Mouse (Mus musculus): ENCODE results near the gene Coq9.

Coq9 gene

GRCm38 (mm10) chr8:94870003-94870402 lies 31.9 kb downstream of the Coq9 start:
- DNase-seq (ENCODE audit: inconsistent ontology term), result no peak

DNA sequence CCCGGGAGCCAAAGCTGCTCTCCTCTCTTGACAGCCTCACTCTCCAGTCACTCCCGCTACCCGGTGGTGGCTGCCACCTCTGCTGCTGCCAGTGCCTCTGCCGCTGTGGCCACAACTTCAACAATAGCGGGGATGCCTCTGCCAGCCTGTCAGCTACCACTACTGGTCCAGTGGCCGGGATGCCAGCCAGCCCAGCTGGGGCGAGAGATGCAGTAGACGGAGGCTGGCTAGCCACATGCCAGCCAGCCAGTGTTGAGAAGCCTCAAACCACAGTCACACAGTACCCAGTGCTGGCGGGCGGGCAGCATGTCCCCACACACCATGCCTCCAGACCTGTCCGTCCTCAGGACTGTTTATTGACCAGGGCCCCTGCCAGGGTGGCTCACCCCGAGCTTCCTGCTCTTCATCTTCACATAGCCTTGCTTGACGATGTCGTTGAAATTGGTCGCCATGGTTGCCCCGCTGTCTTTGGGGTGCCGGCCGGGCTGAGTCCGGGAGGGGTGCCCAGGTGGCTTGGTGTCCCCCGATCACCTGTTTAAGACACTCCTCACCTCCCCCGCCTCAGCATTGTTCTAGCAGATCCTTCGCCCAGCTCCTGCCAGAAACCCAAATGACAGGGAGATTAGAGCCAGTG lies 32.5 kb downstream of the Coq9 start:
- peak; percentile 92 for DNase-seq (ENCODE audit: inconsistent ontology term)

DNA sequence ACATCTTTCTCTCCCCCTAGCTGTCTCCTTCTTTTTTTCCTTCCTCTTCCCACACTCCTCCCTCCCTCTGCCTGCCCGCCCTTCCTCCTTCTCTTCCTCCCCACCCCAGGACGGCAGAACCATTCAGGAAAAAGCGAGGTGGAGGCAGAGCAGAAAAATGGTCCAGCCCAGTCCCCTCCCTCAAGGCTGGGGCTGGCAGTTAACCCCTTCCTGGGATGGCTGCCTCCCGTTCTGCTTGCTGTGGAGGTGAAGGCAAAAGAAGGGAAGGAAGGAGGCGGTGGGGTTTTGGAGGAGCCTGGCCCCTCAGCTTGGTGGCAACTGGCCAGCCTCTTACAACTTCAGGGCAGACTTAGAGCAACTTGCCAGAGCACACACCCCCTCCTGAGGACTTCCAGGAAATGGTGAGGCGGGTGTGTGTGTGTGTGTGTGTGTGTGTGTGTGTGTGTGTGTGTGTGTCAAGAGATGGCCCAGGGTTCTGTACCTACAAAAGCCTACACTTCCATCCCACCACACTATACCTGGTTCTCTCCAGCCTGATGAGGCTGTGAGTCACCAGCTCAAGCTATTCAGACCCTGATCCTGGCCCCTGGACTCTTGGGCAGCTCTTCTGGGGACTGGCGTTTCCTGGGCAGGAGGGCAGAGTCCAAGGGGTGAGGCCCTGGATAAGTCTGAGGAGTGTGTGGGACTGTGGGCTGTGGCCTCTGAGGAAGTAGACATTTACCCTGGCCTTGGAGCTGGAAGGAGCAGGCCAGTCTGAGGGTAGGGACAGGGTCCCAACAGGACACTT lies 33.2 kb downstream of the Coq9 start:
- DNase-seq (ENCODE audit: inconsistent ontology term), result peak; percentile 89

DNA sequence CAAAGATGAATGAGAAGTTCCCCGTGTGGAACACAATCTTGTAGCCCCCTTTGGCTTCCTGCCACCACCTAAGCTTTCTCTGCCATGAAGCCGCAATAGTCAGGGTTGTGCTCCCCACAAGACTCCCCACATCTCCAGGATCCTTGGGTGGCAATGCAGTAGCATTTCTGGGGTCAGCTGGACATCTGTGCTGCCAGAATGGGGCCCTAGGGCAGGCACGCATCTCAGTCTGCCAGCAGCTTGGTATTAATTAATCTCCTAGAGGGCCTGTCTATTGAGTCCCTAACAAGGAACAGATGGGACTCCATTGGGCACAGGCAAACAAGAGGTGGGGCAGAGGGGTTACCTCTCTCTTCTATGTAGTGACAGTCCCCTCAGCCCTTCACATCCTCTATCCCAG lies 34.0 kb downstream of the Coq9 start:
- no peak for DNase-seq (ENCODE audit: inconsistent ontology term)

DNA sequence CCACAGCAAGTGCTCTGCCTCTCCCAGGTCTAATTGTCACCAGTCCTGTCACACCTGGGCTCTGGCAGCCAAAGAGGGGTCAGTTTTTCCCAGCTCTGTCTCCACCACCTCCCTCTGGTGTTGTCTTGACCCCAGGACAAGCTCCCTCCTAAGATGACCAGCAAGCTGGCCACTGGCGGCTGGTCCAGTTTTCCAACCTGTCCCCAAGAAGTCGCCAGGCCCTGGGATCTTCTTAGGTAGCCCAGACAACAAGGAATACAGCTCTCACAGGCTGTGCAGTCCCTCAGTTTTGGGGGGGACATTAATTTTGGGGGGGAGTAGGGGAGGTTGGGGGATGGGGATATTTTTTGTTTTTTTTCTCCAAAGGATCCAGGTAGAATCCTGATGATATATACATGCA lies 34.5 kb downstream of the Coq9 start:
- no peak for DNase-seq (ENCODE audit: inconsistent ontology term)

DNA sequence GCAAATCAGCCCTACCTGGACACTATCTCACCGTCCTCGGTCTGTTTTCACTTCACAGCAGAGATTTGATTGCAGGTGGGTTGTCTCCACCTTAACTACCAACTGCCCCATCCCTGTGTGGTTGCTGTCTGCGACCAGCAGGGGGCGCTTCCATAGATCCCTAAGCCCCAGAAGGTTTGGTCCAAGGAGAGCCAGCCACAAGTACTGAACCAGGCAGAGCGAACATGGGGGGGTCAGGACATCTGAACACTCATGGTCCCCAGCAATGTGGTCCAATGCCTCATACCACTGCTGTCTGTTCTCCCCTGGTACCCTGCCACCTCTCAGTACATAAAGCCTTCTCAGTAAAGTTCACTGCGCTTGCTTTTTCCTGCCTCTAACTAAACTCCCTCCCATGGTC lies 36.2 kb downstream of the Coq9 start:
- peak; percentile 56 for DNase-seq (ENCODE audit: inconsistent ontology term)

GRCm38 (mm10) chr8:94875096-94875870 lies 37.2 kb downstream of the Coq9 start:
- DNase-seq (ENCODE audit: inconsistent ontology term), result peak; percentile 63

DNA sequence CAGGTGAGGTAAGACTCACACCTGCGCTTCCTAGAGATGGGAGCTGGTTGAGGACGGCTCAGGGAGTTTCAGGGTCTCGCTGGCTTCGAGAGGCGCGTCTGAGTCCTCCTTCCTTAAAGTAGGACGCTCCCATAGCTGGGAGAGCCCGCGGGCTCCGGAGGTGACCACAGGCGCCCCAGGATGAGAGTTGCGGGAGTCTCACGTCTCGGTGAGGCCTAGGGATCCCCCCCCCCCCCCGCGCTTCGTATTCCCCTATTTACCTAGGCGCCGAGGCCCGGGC lies 37.7 kb downstream of the Coq9 start:
- DNase-seq (ENCODE audit: inconsistent ontology term), result no peak

- DNase-seq (ENCODE audit: inconsistent ontology term), result peak; percentile 93
Measured at GRCm38 (mm10) chr8:94876197-94876730, 38.1 kb downstream of the Coq9 start, which contains the start of gene Dok4. Gene Dok4, minus strand, starts transcription at chr8:94876330.

DNA sequence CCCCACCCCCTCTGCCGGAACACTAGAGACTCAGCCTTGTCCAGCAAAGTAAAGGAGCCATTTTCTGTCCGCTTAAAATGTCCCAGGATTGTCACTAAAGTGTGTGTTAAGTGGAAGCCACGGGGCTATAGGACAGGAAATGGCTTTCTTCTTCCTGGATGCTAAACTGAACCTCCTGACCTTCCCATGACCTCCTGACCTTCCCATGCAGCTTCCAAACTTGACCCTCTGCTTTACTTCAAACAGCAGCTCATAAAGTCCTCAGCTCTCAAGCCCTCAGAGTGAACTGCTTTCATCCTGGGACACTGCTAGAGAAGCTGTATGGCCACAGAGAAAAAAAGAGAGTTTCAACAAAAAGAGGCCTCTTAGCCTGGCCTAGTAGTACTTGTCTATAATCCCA lies 38.7 kb downstream of the Coq9 start:
- no peak for DNase-seq (ENCODE audit: inconsistent ontology term)

DNA sequence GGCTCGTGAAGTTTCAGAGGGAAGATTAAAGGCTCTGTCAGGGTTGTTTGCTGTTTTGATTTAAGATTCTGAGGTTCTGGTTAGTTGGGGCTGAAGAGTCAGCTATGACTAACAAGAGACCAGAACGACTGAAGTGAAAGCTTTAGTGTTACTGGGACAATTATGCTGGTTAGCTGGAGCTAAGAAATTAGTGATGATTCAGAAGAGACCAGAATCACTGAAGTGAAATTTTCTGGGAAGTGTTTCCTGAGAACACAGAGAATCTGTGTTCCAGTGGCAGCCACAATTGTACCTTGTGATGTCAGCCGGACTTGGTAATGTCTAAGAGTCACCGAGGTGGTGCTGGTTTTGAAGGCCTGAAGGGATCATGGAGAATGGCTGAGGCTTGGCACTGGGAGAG lies 42.6 kb downstream of the Coq9 start:
- DNase-seq (ENCODE audit: inconsistent ontology term), result peak; percentile 55

DNA sequence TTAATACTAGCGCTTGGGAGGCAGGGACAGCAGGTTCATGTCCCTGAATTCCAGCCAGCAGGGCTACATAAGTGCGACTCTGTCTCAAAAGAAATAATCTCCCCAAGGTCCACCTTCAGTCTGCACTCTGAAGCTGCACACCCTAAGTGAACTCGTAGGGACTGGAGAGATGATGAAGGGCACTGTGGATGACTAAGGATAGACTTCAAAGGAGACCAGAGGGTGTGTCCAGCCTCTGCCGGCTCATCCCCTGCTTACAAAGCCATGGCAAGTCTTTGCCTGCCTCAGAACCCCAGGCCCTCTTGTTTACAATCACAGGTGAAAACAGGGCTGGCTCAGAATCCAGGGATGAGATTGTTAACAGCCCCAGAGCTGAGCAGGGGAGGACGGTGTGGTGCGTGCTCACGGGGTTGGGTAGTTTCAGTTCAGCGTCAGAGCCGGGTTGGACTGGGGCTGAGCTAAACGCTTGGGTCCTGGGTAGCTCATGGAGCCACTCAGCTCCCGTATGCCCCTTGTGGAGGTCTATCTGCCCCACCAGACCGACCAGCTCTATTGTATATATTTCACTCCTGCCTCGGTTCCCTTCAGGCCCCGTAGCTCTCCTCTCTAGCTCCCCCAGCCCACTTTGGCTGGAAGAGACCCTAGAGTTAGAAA lies 50.4 kb downstream of the Coq9 start:
- DNase-seq (ENCODE audit: inconsistent ontology term), result no peak

GRCm38 (mm10) chr8:94892917-94893316 lies 54.8 kb downstream of the Coq9 start:
- no peak for DNase-seq (ENCODE audit: inconsistent ontology term)

DNA sequence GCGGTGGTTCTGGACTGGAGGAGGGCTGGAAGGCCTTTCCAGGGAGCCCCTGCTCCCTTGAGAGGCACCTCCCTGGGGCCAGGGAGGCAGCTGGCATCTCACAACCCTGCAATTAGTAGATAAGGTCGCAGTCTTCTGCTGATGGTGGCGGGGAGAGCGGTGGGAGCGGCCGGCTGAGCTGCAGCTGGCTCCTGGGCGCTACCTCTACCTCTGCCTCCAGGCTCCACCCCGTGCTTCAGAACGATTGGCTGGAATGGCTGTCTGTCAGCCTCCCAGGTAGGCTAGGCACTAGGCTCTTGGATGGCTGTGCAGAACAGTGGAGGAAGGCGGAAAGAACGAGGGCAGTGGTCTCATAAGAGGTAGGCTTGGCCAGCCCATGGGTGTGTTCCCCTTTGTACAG lies 61.1 kb downstream of the Coq9 start:
- no peak for DNase-seq (ENCODE audit: inconsistent ontology term)

DNA sequence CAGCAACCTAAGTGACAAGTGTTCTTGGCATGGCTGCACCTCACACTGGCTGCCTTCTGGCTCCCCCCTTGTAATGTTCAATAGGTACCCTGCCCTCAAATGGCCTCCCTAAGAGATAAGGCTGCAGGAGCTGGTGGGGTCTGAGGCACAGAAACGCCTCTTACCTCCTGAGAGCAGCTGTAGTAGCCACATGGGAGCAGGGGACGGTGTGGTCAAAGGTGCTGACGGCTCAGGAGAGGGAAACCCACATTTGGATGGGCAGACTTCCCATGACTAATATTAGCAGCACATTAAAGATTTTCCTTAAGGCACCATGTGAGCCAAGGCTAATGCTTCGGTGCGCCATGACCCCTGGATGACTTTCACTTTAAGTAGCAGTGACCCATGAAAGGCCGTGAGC lies 62.5 kb downstream of the Coq9 start:
- DNase-seq (ENCODE audit: inconsistent ontology term), result no peak

DNA sequence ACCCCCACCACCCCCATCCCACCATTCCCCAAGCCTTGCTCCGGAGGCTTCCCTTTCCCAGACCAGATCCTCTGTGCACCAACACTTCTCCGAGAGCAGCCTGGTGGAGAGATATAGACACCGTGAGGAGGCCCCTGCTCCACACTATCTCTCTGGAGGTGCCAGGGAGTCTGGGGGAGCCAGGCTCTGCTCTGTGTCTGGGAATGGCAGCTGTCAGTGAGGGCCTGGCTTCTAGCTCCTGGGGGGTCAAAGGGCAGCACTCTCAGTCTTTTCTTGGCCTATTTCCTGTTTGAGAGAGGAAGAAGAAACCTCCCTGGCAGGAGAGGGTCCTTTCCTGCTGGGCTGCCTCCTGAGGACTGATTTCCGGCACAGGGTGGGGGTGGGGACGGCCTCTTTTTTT lies 62.9 kb downstream of the Coq9 start:
- no peak for DNase-seq (ENCODE audit: inconsistent ontology term)

GRCm38 (mm10) chr8:94903709-94904108 lies 65.6 kb downstream of the Coq9 start:
- no peak for DNase-seq (ENCODE audit: inconsistent ontology term)

All from Muller cell, postnatal 12 days (primary cell).